Mouse (Mus musculus): ENCODE data around the gene Opa1.

- TF ChIP-seq MAX (IDR thresholded peaks at IDR 0.05; ENCODE audit: low read depth) (no peak), POLR2A (IDR thresholded peaks at IDR 0.05; ENCODE audit: insufficient read length, low read depth) (no peak), MYOD1 (IDR thresholded peaks at IDR 0.05; ENCODE audit: control insufficient read depth in 1 of 3, insufficient read length in 2 of 3, low read depth in 2 of 3) (no peak), TCF12 (IDR thresholded peaks at IDR 0.05; ENCODE audit: insufficient read depth, poor library complexity, severe bottlenecking) (no peak), TCF3 (IDR thresholded peaks at IDR 0.05; ENCODE audit: insufficient read length, low read depth) (no peak), REST (IDR thresholded peaks at IDR 0.05; ENCODE audit: insufficient read depth, insufficient read length) (no peak), POLR2AphosphoS2 (IDR thresholded peaks at IDR 0.05; ENCODE audit: insufficient read length, low read depth) (no peak)
These were observed 89.3 kb downstream of the Opa1 start for GRCm38 (mm10) chr16:29668451-29668850.

Measured in myocyte (in vitro differentiated cells).